Mouse (Mus musculus) hindbrain, embryonic 11.5 days (tissue): ENCODE results near the gene Grin2b. TPM values are rescaled to one million over a fixed set of nuclear protein-coding genes. Genes with fewer than 3 reads are reported as not detected.

Experiments
- ATAC-seq: fragments of 200-750 bp; cut with Nextera tagmentation; 2 replicates; pipeline ENCODE4 v1.8.0; 2017; ENCODE audit warnings: mild to moderate bottlenecking, moderate TSS enrichment, moderate library complexity; ENCODE audit not compliant: low FRiP score
- DNase-seq: peaks from one replicate; pipeline ENCODE4 v3.0.0-alpha.2; 2015; ENCODE audit warnings: low spot score
- H3K27ac ChIP-seq: fragments of 300-500 bp; sonication (generic); 2 replicates; pipeline ENCODE4 v1.5.1; 2014; ENCODE audit warnings: mild to moderate bottlenecking, low read depth, low read length
- H3K27me3 ChIP-seq: fragments of 300-500 bp; sonication (generic); 2 replicates; pipeline ENCODE4 v1.6.1; 2014; ENCODE audit warnings: mild to moderate bottlenecking, low read length, moderate library complexity, mixed read lengths; ENCODE audit not compliant: control insufficient read depth, insufficient read depth
- H3K36me3 ChIP-seq: fragments of 300-500 bp; sonication (generic); 2 replicates; pipeline ENCODE4 v1.6.1; 2014; ENCODE audit warnings: mild to moderate bottlenecking, low read length, moderate library complexity, mixed read lengths; ENCODE audit not compliant: control insufficient read depth, insufficient read depth
- H3K4me1 ChIP-seq: fragments of 300-500 bp; sonication (generic); replicated peaks from 2 replicates; pipeline ENCODE4 v1.6.1; 2014; ENCODE audit warnings: low read length, mixed read lengths; ENCODE audit not compliant: control insufficient read depth, insufficient read depth
- H3K4me2 ChIP-seq: fragments of 300-500 bp; sonication (generic); replicated peaks from 2 replicates; pipeline ENCODE4 v1.6.1; 2014; ENCODE audit warnings: mild to moderate bottlenecking, low read depth, low read length
- H3K4me3 ChIP-seq: fragments of 300-500 bp; sonication (generic); 2 replicates; pipeline ENCODE4 v1.5.1; 2014; ENCODE audit warnings: low read depth, low read length
- H3K9ac ChIP-seq: fragments of 300-500 bp; sonication (generic); 2 replicates; pipeline ENCODE4 v1.6.1; 2014; ENCODE audit warnings: low read depth, low read length
- H3K9me3 ChIP-seq: fragments of 300-500 bp; sonication (generic); 2 replicates; pipeline ENCODE4 v1.6.1; 2016; ENCODE audit warnings: low read length; ENCODE audit not compliant: control insufficient read depth
- WGBS: fragments of 180-500 bp; shearing (Covaris S2); extraction: QIAGEN DNeasy Blood & Tissue Kit; methylation state at CpG from one replicate; pipeline ENCODE4 v1.1.7; 2014; 5-methylcytosine and 5-hydroxymethylcytosine counted together
- polyA plus RNA-seq: library from polyadenylated mRNA; unstranded; fragments of >200 nt; fragmentation: Nextera tagmentation; extraction: Ambion mirVana; gene quantifications from 2 replicates; pipeline ENCODE4 v1.2.1, GENCODE M21; 2014

Gene Grin2b
- polyA plus RNA-seq, 1 experiment from 2014 or later = 2.0 TPM

DNA sequence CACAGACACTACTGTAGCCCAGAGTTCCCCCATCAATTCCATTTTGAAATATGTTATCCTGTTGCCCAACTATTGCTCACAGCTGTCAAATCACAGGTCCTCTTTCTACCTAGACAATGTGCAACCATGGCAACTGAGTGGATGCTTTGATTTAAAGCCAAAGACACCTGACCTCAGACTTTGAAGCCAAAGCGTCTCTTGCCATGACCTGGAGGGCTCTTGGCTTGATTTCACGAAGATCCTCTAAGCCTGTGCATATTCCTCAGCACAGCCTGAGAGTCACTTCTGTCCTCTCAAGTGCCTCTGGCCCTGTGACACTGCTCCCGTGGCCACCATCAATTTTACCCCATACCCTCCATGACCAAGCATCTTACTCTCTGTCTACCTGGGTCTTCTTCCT is 132.4 kb downstream of the Grin2b start:
- no peak overlapping the region for H3K9ac ChIP-seq
- H3K9me3 ChIP-seq = no peaks in the 10 kb centered on the region
- H3K36me3 ChIP-seq = no peaks in the 10 kb centered on the region
- H3K4me2 ChIP-seq = no peak overlapping the region
- ATAC-seq (no peak), DNase-seq (no peak)
- no peak overlapping the region for H3K27ac ChIP-seq
- WGBS = 83% methylated on average over 3 of the region's 3 CpGs
- H3K4me1 ChIP-seq = no peaks in the 10 kb centered on the region
- no peak overlapping the region for H3K4me3 ChIP-seq
- no peaks in the 10 kb centered on the region for H3K27me3 ChIP-seq

DNA sequence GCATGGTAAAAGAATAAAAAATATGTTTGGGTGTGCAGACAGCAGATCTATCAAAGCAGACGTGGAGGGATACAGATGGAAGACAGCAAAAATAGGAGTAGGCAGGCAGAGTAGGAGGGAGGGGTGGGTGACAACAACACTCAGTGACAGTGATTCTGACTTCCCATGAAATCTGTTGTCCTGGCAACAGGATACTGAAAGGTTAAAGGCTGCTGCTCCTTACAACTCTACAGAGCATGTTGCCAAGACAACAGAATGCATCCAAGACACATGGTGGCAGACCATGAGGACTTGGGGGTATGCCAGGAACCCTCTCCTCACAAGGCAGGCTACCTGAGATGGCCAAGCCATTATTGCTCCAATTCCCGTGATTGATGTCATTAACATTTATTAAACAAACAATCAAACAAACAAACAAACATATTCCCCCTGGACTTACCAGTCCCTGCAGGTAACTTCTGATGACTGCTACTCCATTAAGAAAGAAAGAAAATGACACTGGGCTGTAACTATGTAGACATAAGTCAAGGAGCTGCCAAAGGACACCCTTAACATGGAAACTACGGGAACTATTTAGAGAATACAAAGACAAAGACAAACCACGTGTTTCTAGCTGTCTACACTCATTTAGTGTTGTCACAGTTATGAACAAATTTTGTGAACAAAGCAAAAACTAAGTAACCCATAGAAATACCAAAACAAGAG is 143.9 kb downstream of the Grin2b start:
- ATAC-seq = peak; percentile 90
- no peaks in the 10 kb centered on the region for H3K36me3 ChIP-seq

GRCm38 (mm10) chr6:136026936-136027335 is 146.4 kb downstream of the Grin2b start:
- Histone ChIP-seq H3K9ac (no peak overlapping the region), H3K4me1 (no peaks in the 10 kb centered on the region), H3K9me3 (no peaks in the 10 kb centered on the region), H3K4me2 (no peak overlapping the region), H3K27me3 (no peaks in the 10 kb centered on the region), H3K36me3 (no peaks in the 10 kb centered on the region), H3K27ac (no peak overlapping the region), H3K4me3 (no peak overlapping the region)
- no peak for ATAC-seq
- 97% methylated on average over 6 of the region's 6 CpGs for WGBS
- DNase-seq = no peak

More for the DNA sequence above, 143.9 kb downstream of the Grin2b start:
- DNase-seq = peak; percentile 74
- Histone ChIP-seq H3K4me1 (no peaks in the 10 kb centered on the region), H3K27ac (no peak overlapping the region), H3K4me2 (no peak overlapping the region), H3K27me3 (no peaks in the 10 kb centered on the region), H3K9ac (no peak overlapping the region), H3K4me3 (no peak overlapping the region), H3K9me3 (no peaks in the 10 kb centered on the region)
- WGBS = 60% methylated on average over 4 of the region's 4 CpGs

GRCm38 (mm10) chr6:136025801-136026200 is 147.5 kb downstream of the Grin2b start:
- H3K27me3 ChIP-seq = no peaks in the 10 kb centered on the region
- H3K4me3 ChIP-seq = no peak overlapping the region
- no peaks in the 10 kb centered on the region for H3K36me3 ChIP-seq
- H3K27ac ChIP-seq = no peak overlapping the region
- no peaks in the 10 kb centered on the region for H3K4me1 ChIP-seq
- H3K9me3 ChIP-seq = no peaks in the 10 kb centered on the region
- no peak overlapping the region for H3K4me2 ChIP-seq
- no peak for DNase-seq
- WGBS = 91% methylated on average over 4 of the region's 4 CpGs
- H3K9ac ChIP-seq = no peak overlapping the region
- ATAC-seq = no peak

- Histone ChIP-seq H3K4me3 (no peak overlapping the region), H3K36me3 (no peaks in the 10 kb centered on the region), H3K27me3 (no peaks in the 10 kb centered on the region), H3K27ac (no peak overlapping the region), H3K4me2 (no peak overlapping the region), H3K9ac (no peak overlapping the region), H3K9me3 (no peaks in the 10 kb centered on the region), H3K4me1 (no peaks in the 10 kb centered on the region)
- ATAC-seq = no peak
- 86% methylated on average over 3 of the region's 3 CpGs for WGBS
- no peak for DNase-seq
Observed at GRCm38 (mm10) chr6:136020460-136020859, 152.9 kb downstream of the Grin2b start.

GRCm38 (mm10) chr6:136018962-136019361 is 154.3 kb downstream of the Grin2b start:
- DNase-seq (no peak), ATAC-seq (no peak)
- WGBS = 90% methylated on average over 1 of the region's 1 CpGs
- no peaks in the 10 kb centered on the region for H3K4me1 ChIP-seq
- no peaks in the 10 kb centered on the region for H3K9me3 ChIP-seq
- H3K9ac ChIP-seq = no peak overlapping the region
- no peaks in the 10 kb centered on the region for H3K27me3 ChIP-seq
- H3K4me3 ChIP-seq = no peak overlapping the region
- no peak overlapping the region for H3K27ac ChIP-seq
- H3K36me3 ChIP-seq = no peaks in the 10 kb centered on the region
- H3K4me2 ChIP-seq = no peak overlapping the region

- H3K4me3 ChIP-seq = no peak overlapping the region
- no peak for ATAC-seq
- no peaks in the 10 kb centered on the region for H3K36me3 ChIP-seq
- no peak overlapping the region for H3K9ac ChIP-seq
- H3K4me2 ChIP-seq = no peak overlapping the region
- no peak for DNase-seq
- no peak overlapping the region for H3K27ac ChIP-seq
- 93% methylated on average over 12 of the region's 12 CpGs for WGBS
- no peaks in the 10 kb centered on the region for H3K4me1 ChIP-seq
- H3K9me3 ChIP-seq = no peaks in the 10 kb centered on the region
- H3K27me3 ChIP-seq = no peaks in the 10 kb centered on the region
Observed at GRCm38 (mm10) chr6:136013556-136014380, 159.5 kb downstream of the Grin2b start.

- Histone ChIP-seq H3K4me1 (no peaks in the 10 kb centered on the region), H3K9ac (no peak overlapping the region), H3K9me3 (no peaks in the 10 kb centered on the region), H3K27ac (no peak overlapping the region), H3K4me2 (no peak overlapping the region), H3K4me3 (no peak overlapping the region), H3K27me3 (no peaks in the 10 kb centered on the region), H3K36me3 (no peaks in the 10 kb centered on the region)
- WGBS = 94% methylated on average over 4 of the region's 4 CpGs
- ATAC-seq (no peak), DNase-seq (no peak)
Observed at GRCm38 (mm10) chr6:136011533-136011932, 161.8 kb downstream of the Grin2b start.

DNA sequence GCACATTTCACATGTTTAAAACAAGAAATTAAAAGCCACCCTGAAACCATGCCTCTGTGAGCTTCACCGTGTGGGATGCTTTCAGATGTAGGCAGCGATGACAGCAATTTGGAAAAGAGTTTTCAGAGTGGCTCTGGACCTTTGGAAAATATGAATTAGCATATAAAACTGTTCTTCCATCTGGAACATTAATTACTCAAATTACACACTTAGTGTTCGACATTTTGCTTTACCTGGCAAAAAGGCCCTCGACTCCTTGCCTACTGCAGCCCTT is 162.3 kb downstream of the Grin2b start:
- Histone ChIP-seq H3K9ac (no peak overlapping the region), H3K9me3 (no peaks in the 10 kb centered on the region), H3K4me1 (no peaks in the 10 kb centered on the region), H3K36me3 (no peaks in the 10 kb centered on the region), H3K27me3 (no peaks in the 10 kb centered on the region), H3K4me2 (no peak overlapping the region), H3K4me3 (no peak overlapping the region), H3K27ac (no peak overlapping the region)
- ATAC-seq (no peak), DNase-seq (no peak)
- WGBS = 93% methylated on average over 4 of the region's 4 CpGs
